Mouse (Mus musculus) G1E (cell line): ENCODE data around the gene R3hdm2. TPM values are rescaled to one million over a fixed set of nuclear protein-coding genes. Genes with fewer than 3 reads are reported as not detected.
A peak's percentile ranks its signal among the peaks of the same experiment; 100 is the strongest.

Experiments
- ATAC-seq: 2 replicates; pipeline ENCODE4 v1.8.0; 2016; ENCODE audit warnings: mild to moderate bottlenecking; ENCODE audit not compliant: insufficient number of reproducible peaks, poor library complexity, low FRiP score, severe bottlenecking; ENCODE audit errors: extremely low read depth
- DNase-seq: peaks from one replicate; pipeline ENCODE4 v3.0.0; 2012; ENCODE audit warnings: low spot score
- H3K27me3 ChIP-seq: 2 replicates; pipeline ENCODE4 v1.6.1; 2012; ENCODE audit warnings: mild to moderate bottlenecking, low read length, inconsistent platforms; ENCODE audit not compliant: insufficient read depth
- H3K36me3 ChIP-seq: replicated peaks from 2 replicates; pipeline ENCODE3; 2012; ENCODE audit warnings: mild to moderate bottlenecking, inconsistent platforms
- H3K4me1 ChIP-seq: 2 replicates; pipeline ENCODE4 v1.6.1; 2012; ENCODE audit warnings: low read depth, low read length, inconsistent platforms, mixed read lengths; ENCODE audit not compliant: insufficient read depth
- H3K4me3 ChIP-seq: 2 replicates; pipeline ENCODE4 v1.5.1; 2012; ENCODE audit warnings: low read depth, mild to moderate bottlenecking, inconsistent platforms, low read length, moderate library complexity, mixed read lengths
- H3K9me3 ChIP-seq: replicated peaks from 2 replicates; pipeline ENCODE4 v1.6.1; 2012; ENCODE audit warnings: inconsistent platforms
- CTCF ChIP-seq: IDR thresholded peaks from 2 replicates; pipeline ENCODE4 v1.5.1; 2012; ENCODE audit warnings: low read depth, low read length, inconsistent platforms, mixed read lengths
- GATA1 ChIP-seq: IDR thresholded peaks from 2 replicates; pipeline ENCODE4 v1.6.1; 2012; ENCODE audit warnings: borderline replicate concordance, low read length, inconsistent platforms, mixed read lengths
- GATA2 ChIP-seq: IDR thresholded peaks from 2 replicates; pipeline ENCODE4 v1.6.1; 2012; ENCODE audit warnings: low read depth, low read length, inconsistent platforms, borderline replicate concordance
- POLR2AphosphoS5 ChIP-seq: IDR thresholded peaks from 2 replicates; pipeline ENCODE4 v1.6.1; 2012; ENCODE audit warnings: low read depth, low read length, inconsistent platforms; ENCODE audit not compliant: insufficient replicate concordance
- TAL1 ChIP-seq: conservative IDR thresholded peaks from 2 replicates; pipeline ENCODE4 v1.6.1; 2012; ENCODE audit warnings: low read depth, low read length, inconsistent platforms, mixed read lengths
- polyA plus RNA-seq: library from polyadenylated mRNA; stranded (reverse); fragments of >175 nt; gene quantifications from 2 replicates; pipeline ENCODE4 v1.2.3, GENCODE M21; 2012
- total RNA-seq, 2 experiments: library from RNA; stranded (forward) in 1 of 2; stranded (reverse) in 1 of 2; fragments of 200-1000 nt in 1 of 2; fragments of >200 nt in 1 of 2; fragmentation: Nextera tagmentation in 1 of 2; gene quantifications; 2 replicates each; pipeline ENCODE4 v1.2.3; 2014 to 2017

Gene R3hdm2
- total and polyA plus RNA-seq, 3 experiments: 14.8 to 123 (median 97.4) TPM

DNA sequence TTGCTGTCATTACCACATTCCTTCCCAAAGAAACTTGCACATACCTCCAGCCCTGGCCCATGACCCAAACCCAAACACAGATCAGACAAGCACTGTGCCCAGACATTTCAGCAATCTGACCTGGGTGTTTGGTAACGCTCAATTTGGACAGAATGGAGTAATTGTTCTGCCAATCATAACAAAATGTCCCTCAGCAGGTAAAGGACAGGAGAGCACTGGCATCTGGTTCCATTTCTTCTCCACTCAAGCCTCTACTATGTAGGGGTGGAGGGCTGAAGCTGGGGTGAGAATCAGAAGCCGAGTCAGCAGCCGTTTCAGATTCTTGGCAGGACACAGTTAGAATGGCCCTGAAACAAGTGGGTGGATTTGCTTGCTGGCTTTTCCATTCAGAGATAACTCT, 112.0 kb downstream of the R3hdm2 start:
- no peaks in the 10 kb centered on the region for H3K4me1 ChIP-seq
- H3K9me3 ChIP-seq: no peaks in the 10 kb centered on the region
- peaks cover 93% of the 10 kb centered on the region for H3K36me3 ChIP-seq
- ATAC-seq (no peak), DNase-seq (no peak)
- no peak overlapping the region for H3K4me3 ChIP-seq
- no peak for TF ChIP-seq GATA1
- TF ChIP-seq POLR2AphosphoS5: no peak
- no peak for TF ChIP-seq GATA2
- H3K27me3 ChIP-seq: no peaks in the 10 kb centered on the region

GRCm38 (mm10) chr10:127496156-127496555, 116.0 kb downstream of the R3hdm2 start:
- Histone ChIP-seq H3K4me3 (no peak overlapping the region), H3K9me3 (no peaks in the 10 kb centered on the region), H3K27me3 (no peaks in the 10 kb centered on the region), H3K4me1 (0 out of 2 replicates have a peak, but pooled peaks cover 2% of the 10 kb centered on the region), H3K36me3 (peaks cover 89% of the 10 kb centered on the region)
- DNase-seq (no peak), ATAC-seq (no peak)
- TF ChIP-seq POLR2AphosphoS5: no peak
- no peak for TF ChIP-seq GATA1
- no peak for TF ChIP-seq GATA2
- TF ChIP-seq TAL1: no peak
- TF ChIP-seq CTCF: no peak

GRCm38 (mm10) chr10:127499516-127499915, 119.4 kb downstream of the R3hdm2 start:
- H3K9me3 ChIP-seq: no peaks in the 10 kb centered on the region
- H3K4me1 ChIP-seq: 0 out of 2 replicates have a peak, but pooled peaks cover 3% of the 10 kb centered on the region
- DNase-seq: no peak
- no peak overlapping the region for H3K4me3 ChIP-seq
- peaks cover 57% of the 10 kb centered on the region for H3K36me3 ChIP-seq
- no peak for ATAC-seq
- TF ChIP-seq GATA2 (no peak), CTCF (no peak), POLR2AphosphoS5 (no peak), TAL1 (no peak), GATA1 (no peak)
- peaks cover 11% of the 10 kb centered on the region for H3K27me3 ChIP-seq

GRCm38 (mm10) chr10:127500042-127500441, 119.9 kb downstream of the R3hdm2 start:
- H3K4me3 ChIP-seq: no peak overlapping the region
- peaks cover 16% of the 10 kb centered on the region for H3K27me3 ChIP-seq
- no peak for ATAC-seq
- no peaks in the 10 kb centered on the region for H3K9me3 ChIP-seq
- peaks cover 51% of the 10 kb centered on the region for H3K36me3 ChIP-seq
- no peak for DNase-seq
- TF ChIP-seq CTCF: no peak
- 0 out of 2 replicates have a peak, but pooled peaks cover 3% of the 10 kb centered on the region for H3K4me1 ChIP-seq

DNA sequence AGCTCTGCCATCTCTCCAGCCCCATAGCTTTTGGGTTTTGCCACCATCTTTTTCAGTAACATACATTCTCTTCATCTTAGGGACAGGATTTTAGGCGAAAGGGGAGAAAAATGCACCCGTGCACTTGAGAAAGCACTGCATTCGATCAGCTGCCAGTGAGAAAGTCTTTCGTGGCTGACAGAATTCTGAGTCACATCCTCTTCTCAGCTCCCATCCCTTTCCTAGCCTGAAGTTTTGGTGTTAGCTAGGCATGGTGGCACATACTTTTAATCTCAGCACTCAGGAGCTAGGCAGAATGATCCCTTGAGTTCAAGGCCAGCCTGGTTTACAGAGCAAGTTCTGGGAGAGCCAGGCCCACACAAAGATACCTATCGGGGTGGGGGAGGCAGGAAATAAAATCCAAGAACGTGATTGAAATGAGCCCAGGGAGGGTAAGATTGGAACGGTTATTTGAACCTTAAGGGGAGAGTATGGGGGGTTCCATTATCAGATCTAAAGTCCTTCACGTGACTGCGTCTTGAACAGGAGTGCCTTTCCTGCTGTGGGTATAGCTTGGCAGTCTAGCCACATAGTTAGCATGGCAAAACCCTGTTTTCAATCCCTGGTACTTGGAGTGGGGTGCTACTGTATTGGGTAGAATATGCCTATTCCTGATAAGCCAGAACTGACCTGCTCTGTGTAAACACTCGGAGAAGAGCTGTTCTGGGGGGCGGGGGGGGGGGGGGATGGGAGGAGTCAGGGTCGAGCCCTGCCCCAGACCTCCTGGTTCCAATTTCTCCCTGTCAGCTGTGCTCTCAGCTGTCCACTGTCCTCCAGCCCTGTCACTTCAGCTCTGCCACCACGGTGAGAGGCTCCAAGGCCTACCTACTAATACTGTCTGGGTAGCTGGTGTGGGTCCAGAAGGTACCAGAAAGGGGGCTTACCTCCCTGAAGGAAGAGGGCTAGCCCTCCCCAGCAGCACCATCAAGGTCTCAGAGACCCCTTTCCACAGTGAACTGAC, 121.1 kb downstream of the R3hdm2 start, which contains the start of gene Stac3:
TSS of gene Stac3 (plus strand) at position 793 of the 1,000 bp plus-strand sequence.
- 0 out of 2 replicates have a peak, but pooled peaks cover 3% of the 10 kb centered on the region for H3K4me1 ChIP-seq
- DNase-seq (no peak), ATAC-seq (no peak)
- H3K36me3 ChIP-seq: peaks cover 43% of the 10 kb centered on the region
- H3K27me3 ChIP-seq: peaks cover 26% of the 10 kb centered on the region
- H3K4me3 ChIP-seq: no peak within 1 kb of the TSS
- TF ChIP-seq CTCF (no peak), GATA2 (no peak), GATA1 (no peak), POLR2AphosphoS5 (no peak), TAL1 (no peak)
- H3K9me3 ChIP-seq: no peaks in the 10 kb centered on the region

GRCm38 (mm10) chr10:127508239-127508638, 128.1 kb downstream of the R3hdm2 start:
- DNase-seq (peak; percentile 77), ATAC-seq (no peak)
- H3K4me3 ChIP-seq: peak overlapping the region; percentile 24; the same call in 1 of the 2 replicates
- H3K4me1 ChIP-seq: peaks cover 51% of the 10 kb centered on the region
- peaks cover 74% of the 10 kb centered on the region for H3K27me3 ChIP-seq
- no peaks in the 10 kb centered on the region for H3K9me3 ChIP-seq
- TF ChIP-seq CTCF (peak; percentile 41; the same call in 1 of the 2 replicates), POLR2AphosphoS5 (no peak), TAL1 (no peak)
- H3K36me3 ChIP-seq: no peaks in the 10 kb centered on the region
